Mouse (Mus musculus): ENCODE measurements at regions not wholly inside any gene's neighbourhood (a gene's known extent, or its start where the extent isn't known, plus 50 kb on each side); places are given as distances from the start of the nearest gene placed in this dataset.

DNA sequence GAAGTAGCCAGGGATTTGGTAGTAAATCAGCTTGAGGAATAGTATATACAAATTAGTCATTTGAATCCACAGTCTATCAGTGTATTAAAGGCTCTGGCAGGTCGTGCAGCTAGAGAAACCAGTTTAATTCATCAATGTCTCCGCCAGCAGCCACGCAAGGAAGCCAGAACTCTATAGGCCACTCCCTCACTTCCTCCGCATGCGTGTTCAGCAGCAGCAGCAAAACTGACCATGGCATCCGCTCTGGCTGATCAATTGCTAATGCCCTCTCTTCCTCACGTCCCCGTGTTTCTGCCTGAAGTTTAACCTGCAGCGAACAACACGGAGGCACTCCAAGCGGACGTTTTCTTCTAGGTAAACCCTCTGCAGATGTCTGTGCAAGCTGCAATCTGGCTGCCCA lies 564.2 kb upstream of the Gm19410 start:
- no peak for TF ChIP-seq CTCF (IDR thresholded peaks at IDR 0.05; ENCODE audit: extremely low read depth, insufficient read length, insufficient replicate concordance, low read depth, low read length)
- TF ChIP-seq POLR2A (IDR thresholded peaks at IDR 0.05; ENCODE audit: low read depth, low read length) = no peak
